Mouse (Mus musculus) monocyte, adult 5-6 weeks (primary cell): ENCODE measurements around the gene Traf7. TPM values are rescaled to one million over a fixed set of nuclear protein-coding genes. Genes with fewer than 3 reads are reported as not detected.

Source experiments
- ATAC-seq: fragments of 153-309, 156-312 bp; replicated peaks from 2 replicates; pipeline ENCODE4 v1.8.0; 2017; ENCODE audit warnings: mild to moderate bottlenecking; ENCODE audit not compliant: low TSS enrichment, insufficient number of reproducible peaks, severe bottlenecking, poor library complexity, low FRiP score
- total RNA-seq: library from RNA; stranded (forward); fragments of 200-1000, 200-491, 200-594 nt; gene quantifications from 3 replicates; pipeline ENCODE4 v1.2.3, GENCODE M21; 2017

The Traf7 gene
- total RNA-seq, 1 experiment from 2014 or later = 132 TPM

DNA sequence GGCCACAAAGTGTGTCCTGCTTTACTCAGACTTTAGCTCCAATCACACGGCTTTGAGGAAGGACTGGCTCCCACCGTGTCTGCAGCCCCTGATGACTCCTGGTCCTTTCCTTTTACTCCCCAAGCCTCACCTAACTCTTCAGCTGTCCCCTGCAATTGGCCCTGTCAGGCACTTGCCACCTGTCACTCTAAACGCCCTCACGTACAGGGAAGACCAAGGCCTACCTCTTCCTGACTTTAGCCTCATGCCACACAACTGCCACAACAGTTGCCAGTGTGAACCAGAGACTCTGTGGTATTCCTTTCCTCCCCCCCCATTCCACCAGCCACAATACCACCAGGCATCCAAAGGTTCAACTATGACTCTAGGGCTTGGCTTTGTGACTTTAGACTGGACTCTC, 7.3 kb downstream of the Traf7 start:
- ATAC-seq = no peak; the same call in 1 of the 2 replicates

DNA sequence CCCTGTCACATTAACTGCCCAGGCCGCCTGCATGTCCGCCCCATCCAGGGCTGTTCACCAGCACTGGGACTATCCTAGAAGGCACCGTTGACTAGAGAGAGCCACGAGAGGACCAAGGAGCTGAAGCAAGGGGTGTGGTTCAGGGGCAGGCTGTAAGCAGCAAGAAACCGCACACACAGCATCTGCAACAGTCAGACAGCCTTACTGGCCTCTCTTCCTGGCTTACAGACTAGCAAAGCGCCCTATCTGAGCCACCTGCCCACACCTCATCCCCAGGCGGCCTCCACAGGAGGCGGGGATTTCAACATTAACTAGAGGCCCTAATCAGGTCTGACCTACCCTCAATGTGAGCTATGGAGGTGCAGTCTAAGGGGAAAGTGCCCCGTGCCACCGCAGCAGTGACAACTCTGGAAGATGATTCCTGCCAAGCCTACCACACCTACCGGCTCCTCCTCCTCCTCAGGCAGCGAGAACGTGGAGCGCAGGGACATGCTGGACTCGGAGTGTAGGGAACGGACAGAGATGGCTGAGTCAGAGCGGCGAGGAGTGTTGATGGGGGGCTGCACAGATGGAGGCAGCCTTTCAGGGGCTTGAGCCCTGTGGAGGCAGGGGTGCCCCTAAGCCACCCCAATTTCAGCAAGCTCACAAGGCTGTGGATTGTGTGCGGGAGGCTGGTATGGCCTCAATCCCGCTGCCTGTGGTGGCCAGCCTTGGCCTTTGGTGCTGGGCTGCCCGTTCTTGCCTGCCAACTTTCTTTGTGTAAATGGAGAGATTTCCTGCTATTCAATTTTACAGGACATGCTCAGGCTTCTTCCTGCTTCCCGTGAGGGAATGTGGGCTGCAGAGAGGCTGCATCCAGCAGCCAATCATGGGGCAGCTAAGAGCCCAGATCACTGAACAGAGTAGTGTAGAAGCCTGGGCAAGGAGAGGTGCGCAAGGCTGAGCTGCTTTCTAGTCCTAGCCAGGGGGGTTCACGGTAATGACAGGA, 13.2 kb downstream of the Traf7 start:
- ATAC-seq = no peak

DNA sequence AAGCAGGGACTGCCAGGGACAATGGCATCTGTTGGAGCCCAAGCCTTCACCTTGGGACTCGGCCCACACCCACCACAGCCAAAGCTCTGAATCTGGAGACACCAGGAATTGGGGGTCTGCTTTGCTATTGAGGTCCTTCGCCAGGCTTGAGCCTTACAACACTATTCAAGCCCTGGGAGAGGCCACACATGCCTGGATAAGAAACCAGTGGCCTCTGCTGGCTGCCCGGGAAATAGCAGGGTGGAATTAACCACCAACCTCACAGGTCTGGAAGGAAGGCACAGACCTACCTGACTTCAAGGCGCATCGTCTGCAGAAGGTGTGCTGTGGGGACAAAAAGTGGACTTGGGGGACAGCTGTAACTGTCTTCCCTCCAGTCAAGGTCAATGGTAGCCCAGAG, 14.1 kb downstream of the Traf7 start:
- no peak for ATAC-seq

DNA sequence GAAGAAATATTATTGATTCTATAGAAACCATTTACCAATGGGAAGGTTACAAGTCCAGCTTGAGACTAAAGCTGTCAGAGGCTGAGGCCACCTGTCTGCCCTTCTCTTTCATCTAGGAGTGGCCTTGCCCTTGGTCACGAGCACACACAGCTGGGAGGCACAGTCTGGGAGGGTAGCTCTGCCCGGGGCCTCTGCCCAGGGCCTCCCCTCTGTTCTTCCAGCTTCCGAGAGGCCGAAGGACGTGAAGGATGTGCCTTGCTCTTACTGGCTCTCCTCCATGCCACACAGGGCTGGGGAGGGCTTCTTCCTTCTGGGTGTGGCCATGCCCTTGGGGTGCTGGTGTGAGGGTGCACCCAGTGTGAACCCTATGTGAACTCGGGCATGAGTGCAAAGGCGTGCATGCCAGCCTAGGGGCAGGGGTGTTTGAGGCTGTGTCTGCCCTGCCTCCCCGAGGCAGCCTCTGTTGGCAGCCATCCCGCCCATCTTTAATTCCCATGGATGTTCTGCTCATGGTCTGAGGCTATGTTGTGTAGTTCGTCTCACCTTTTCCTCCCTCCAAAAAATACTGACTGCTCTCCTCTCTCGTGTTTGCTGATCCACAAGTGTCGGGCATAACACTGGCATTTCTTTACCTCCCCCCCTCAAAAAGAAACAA, 19.8 kb downstream of the Traf7 start:
- ATAC-seq = no peak

DNA sequence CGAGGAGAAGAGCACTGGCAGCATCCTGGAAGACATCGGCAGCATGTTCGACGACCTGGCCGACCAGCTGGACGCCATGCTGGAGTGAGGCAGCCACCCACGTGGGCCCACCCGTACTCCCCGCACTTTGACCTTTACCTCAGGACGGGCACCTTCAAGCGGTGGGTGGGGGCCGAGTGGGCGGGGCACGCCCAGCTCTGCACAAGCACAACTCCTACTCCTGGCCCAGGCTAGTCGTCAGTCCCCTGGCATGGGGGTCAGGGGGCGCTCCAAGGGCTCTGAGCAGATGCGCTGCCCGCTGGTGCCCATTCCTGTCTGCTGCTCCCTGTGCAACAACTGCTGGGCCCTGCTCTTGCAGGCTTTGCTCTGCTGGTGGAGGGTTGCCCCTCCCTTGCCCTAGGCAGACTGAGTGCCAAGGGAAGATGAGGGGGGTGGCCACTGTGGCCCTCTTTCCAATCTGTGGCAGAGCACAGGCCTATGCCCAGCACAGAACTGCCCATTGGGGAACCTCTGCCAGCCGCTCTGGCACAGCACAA, 20.5 kb downstream of the Traf7 start:
- no peak for ATAC-seq

DNA sequence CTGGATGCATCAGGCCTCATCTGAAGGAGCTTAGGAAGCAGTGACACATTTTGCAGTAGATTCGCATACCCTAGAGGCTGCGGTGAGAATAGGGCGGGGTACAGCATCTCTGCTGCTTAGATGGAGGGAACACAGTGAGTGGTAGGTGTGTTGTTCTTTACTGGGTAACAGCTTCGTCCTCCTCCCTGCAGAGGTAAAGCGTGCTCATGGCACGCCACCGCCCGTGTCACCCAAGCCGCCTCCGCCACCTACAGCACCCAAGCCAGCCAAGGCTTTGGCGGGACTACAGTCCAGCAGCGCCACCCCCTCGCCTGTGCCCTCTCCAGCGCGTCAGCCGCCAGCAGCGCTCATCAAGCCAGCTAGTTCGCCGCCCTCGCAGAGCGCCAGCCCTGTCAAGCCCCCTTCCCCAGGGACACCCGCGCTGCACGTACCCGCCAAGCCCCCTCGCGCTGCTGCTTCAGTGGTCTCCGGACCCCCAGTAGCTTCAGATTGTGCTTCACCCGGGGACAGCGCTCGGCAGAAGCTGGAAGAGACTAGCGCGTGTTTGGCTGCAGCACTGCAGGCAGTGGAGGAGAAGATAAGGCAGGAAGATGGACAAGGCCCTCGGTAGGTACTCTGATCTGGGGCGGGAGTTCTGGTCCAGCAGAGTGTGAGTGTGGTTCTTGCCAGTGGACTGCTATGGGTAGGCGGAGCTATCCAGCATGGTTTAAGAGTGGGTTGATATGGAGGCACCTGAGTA, 21.2 kb downstream of the Traf7 start:
- ATAC-seq = no peak

DNA sequence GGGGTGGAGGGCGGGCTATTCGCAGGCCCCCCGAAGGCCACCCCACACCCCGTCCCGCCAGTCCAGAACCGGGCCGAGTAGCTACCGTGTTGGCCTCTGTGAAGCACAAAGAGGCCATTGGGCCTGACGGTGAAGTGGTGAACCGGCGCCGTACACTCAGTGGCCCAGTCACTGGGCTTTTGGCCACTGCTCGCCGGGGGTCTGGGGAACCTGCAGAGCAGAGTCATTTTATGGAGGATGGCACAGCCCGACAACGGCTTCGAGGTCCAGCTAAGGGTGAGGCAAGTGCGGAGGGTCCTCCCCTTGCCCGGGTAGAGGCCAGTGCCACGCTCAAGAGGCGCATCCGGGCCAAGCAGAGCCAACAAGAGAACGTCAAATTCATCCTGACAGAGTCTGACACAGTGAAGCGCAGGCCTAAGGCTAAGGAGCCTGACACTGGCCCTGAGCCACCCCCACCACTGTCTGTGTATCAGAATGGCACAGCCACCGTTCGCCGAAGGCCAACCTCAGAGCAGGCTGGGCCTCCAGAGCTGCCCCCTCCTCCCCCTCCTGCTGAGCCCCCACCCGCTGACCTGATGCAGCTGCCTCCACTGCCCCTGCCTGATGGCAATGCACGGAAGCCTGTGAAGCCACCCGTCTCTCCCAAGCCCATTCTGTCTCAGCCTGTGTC, 22.3 kb downstream of the Traf7 start:
- ATAC-seq = no peak

DNA sequence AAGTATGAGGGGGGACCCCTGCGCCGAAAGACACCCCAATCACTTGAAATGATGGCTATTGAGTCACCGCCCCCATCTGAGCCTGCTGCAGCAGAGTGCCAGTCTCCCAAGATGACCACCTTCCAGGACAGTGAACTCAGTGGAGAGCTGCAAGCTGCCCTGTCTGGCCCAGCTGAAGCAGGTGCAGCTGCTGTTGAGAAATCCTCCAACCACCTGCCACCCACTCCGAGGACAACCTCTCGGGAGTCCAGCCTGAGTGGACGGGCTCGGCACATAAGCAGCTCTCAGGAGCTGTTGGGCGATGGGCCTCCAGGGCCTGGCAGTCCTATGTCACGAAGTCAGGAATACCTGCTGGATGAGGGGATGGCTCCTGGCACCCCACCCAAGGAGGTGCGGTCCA, 23.7 kb downstream of the Traf7 start:
- ATAC-seq = no peak

DNA sequence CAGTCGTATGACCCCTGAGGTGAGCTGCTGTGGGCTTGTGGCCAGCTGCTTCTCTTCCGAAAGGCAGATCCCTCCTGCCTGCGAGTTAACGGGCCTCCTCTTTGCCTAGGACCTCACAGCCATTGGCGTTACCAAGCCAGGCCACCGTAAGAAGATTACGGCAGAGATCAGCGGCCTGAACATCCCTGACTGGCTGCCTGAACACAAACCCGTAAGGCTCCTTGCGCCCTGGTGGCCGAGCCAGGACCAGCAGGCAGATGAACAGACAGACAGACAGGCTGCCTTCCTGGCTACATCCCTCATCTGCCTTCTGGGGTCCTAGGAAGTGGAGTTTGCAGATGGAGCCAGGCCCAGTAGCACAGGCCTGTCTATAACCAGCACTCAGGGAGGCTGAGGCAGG, 25.5 kb downstream of the Traf7 start:
- no peak for ATAC-seq

DNA sequence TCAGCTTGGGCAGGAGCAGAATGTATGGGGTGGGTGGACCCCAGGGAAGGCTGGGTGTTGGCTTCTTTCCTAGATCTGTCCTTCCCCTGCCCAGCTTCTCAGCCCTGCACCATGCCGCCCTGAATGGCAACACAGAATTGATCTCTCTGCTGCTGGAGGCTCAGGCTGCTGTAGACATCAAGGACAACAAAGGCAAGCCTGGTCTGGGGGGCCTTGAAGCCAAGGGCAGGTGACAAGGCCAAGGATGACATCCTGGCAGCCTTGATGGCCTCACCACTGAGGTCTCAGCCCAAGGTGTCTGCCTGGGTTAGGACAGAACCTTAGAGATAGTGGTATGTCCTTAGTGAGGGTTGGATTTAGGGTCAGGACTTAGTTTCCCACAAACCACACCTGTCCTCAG, 31.7 kb downstream of the Traf7 start:
- ATAC-seq = no peak

DNA sequence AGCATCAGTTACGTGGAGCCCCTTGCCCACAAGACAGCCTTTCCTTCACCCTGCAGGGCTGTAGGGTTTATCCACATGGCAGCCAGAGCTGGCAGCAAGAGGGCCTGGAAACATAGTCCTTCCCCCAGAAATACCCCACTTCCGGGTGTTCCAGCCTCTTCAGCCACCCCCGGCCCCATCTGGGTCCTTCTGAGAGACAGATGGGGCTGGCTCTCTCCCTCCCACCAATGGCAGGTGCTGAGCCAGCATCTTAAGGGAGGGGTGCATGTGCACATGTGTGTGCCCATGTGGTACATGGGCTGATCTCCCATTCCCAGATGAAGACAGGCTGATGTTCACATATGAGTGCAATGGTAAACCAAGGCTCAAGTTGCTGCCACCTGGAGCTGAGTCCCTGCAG, 32.3 kb downstream of the Traf7 start:
- ATAC-seq = no peak

DNA sequence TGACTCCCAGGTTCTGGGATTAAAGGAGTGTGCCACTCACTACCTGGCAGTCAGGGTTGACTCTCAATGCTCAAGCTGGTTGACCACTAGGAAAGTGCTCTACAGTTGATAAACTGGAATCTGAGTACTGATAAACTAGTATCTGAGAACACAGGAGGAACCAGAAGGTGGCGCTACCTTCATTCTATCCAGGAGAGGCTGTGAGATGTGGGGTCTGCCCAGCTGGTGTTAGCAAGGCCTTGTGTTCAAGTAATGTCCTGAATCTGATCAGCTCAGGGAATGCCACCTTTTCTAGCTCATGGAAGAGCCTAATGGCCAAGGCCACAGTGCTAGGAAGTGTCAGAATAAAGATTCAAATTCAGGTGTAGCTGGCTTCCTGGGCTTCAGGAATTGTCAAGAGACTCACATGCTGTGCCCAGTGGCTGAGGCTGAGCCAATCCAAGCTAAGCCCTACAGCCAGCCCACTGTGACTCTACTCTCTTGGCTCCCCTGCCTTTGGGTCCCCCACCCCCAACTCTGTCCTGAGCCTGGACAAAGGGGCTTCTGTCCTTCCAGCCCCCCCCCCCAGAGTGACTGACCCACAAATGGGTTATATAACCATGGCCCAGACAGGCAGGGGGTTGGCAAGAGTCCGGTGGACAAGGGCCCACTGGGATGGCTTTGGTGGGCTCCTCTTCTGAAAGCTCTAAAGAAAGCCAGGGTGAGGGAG, 33.0 kb downstream of the Traf7 start:
- ATAC-seq = no peak

DNA sequence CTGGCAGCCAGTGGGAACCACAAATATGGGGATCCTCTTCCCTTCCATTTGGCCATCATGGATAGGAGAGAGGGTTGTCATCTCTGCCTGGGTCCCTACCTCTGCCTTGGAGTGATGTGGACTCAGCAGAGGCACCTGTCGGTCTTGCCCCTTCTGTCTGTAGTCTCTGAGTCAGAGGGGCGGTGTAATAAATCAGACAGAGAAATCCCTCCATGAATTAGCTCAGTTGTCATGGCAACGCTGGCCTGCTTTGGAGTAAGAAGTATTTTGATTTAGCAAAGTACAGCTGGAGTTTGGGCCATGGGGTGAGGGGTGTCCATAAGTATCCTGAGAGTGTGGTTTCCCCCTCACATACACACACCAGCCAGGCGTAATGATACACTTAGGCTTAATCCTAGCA, 37.3 kb downstream of the Traf7 start:
- no peak for ATAC-seq

DNA sequence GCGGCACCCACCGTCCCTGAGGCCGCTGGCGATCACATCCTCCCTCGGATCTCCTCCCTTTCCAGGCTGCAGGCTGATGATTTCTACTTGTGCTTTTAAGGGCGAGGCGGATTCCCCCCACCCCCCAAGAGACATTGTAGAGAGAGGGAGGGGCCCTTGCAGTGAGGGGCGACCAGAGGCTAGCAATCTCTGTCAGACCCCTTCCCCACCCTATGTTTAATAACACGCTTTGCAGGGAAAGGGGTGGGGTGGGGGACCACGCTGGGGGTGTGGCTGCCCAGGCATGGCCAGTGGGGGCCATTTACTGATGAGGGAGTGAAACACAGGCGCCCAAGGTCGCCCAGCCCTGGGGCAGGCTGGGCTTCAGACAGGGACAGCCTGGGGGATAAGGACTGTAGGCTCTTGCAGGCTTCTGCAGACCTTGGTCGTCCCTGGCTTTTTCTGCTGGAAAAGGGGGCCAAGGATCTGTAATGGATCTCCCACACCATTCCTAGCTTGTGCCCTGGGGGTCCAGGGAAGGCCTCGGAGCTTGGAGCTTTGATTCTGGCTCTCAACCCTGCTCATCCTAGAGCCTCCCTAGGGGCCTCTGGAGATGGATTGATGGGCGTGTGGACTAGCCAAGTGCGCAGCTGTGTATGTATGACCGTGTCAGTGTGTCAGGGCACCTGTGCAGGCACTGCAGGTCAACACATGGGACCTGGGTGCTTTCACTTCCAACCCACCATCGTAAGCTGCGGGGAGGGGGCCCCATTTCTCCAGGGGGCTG, 38.3 kb downstream of the Traf7 start:
- no peak for ATAC-seq

DNA sequence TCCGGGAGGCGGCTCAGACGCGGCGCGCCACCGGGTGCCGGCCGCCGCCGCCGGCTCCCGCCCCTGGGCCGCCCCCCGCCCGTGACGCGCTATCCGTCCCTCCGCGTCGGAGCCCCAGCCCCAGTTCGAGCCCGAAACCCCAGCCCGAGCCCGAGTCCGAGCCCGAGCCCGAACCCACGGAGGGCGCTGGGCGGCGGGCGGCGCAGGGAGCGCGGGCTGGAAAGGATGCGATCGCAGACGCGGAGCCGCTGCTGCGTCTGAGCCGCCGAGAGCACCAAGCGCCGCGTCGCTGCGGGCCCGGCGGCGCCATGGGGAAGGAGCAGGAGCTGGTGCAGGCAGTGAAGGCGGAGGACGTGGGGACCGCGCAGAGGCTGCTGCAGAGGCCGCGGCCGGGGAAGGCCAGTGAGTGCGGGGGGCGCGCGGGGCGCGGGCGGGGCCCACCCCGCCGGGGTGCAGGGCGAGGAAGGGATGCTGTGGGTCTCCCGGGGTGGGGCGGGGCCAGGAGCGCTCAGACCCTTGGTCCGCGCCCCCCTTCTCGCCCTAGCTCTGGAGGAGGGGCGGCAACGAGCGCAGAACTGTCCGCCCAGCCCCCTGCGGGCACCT, 39.0 kb downstream of the Traf7 start:
- ATAC-seq = no peak

DNA sequence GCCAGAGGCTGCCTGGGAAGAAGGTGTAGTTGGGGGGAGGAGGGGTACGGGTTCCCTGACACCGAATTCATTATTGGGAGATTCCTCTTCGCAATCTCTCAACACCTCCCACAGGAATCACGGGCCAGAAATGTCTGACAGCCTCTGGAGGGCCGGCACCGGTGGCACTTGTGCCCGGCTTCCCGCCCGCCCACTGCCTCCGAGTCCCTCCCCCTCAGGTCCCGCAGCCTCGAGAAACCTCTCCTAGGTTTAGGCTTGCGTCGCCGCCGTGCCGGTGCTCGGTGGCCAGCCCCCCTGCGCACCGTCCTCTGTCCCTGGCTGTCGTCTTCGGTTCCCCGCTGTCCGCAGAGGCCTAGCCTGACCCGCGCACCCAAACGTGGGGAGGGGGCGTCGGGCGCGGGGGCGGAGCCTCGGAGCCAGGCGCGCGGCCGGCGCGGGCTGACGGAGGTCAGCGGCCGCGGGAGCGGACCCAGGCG, 39.5 kb downstream of the Traf7 start, which contains the start of gene Caskin1:
TSS of gene Caskin1 (plus strand) at position 416 of the 476 bp plus-strand sequence.
- no peak for ATAC-seq
